Mouse (Mus musculus): ENCODE measurements around the gene Ankef1. TPM values are rescaled to one million over a fixed set of nuclear protein-coding genes. Genes with fewer than 3 reads are reported as not detected.

The Ankef1 gene
- polyA plus RNA-seq, 1 experiment from 2014 or later: 0.19 TPM

DNA sequence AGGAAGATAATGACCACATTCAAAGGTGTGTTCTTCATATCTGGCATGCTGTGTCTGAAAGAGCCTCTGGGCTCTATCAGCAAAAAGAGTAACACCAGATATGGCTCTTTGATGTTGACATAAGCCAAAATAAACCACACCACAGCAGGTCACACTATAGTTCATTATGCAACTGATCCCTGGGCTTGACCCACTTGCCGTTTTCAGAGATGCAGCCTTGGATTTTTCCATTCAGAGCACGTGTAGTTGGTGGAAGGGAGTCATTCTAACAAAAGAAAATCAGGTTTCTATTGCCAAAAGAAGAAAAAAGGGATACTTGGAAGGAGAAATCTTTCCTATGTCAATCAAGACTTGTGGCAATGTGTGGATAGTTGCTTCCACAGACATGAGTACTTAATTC, 87.1 kb downstream of the Ankef1 start:
- Histone ChIP-seq H3K27ac (ENCODE audit: low read length) (no peak overlapping the region), H3K9ac (replicated peaks; ENCODE audit: low read length) (no peak overlapping the region), H3K4me1 (ENCODE audit: insufficient read depth, low read length) (no peaks in the 10 kb centered on the region), H3K9me3 (ENCODE audit: low read length) (no peaks in the 10 kb centered on the region), H3K27me3 (ENCODE audit: insufficient read depth, low read length) (no peaks in the 10 kb centered on the region), H3K36me3 (ENCODE audit: insufficient read depth, low read length) (no peaks in the 10 kb centered on the region), H3K4me3 (ENCODE audit: low read length) (no peak overlapping the region), H3K4me2 (replicated peaks; ENCODE audit: low read depth, low read length) (no peak overlapping the region)
- WGBS: 35% methylated on average over 2 of the region's 2 CpGs
- ATAC-seq (ENCODE audit: low FRiP score, low TSS enrichment): no peak

DNA sequence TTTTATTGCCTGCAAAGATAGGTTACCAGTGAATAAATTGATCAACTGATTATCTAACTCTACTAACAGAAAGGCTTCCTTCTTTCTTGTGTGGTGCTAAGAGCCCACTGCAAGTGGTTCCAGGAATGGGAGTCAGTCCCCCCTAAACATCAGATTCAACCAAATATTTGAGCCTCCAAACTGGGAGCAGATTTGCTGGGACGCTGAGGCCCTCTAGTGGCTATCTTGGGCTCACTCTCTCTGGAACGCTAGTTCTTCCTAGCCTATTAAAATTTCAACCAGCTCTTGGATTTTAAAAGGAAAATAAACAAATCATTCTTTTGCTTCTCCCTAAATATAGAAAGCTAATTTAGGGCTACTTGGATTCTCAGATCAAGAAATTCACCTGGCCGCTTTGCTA, 94.7 kb downstream of the Ankef1 start:
- ATAC-seq (ENCODE audit: low FRiP score, low TSS enrichment): no peak

DNA sequence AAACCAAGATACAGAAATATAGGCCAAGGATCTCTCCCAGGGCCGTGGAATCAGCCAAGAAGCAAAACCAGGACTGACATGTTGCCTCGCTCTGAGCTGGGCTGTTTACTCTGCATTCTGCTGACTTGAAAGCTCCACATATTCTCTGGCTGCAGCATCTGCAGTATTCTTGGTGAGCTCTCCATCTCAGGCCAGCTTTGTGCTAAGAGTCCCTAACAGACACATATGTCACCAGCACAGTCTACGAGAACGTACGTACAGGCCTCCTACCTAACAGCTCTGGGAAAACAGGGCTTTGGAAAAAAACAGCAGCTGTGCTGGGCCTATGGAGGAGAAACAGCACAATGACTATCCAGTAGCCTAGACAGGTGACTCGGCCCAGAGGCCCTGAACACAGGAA, 97.0 kb downstream of the Ankef1 start:
- WGBS: 84% methylated on average over 6 of the region's 6 CpGs
- Histone ChIP-seq H3K9ac (replicated peaks; ENCODE audit: low read length) (no peak overlapping the region), H3K9me3 (ENCODE audit: low read length) (no peaks in the 10 kb centered on the region), H3K4me2 (replicated peaks; ENCODE audit: low read depth, low read length) (no peak overlapping the region), H3K4me3 (ENCODE audit: low read length) (no peak overlapping the region), H3K27me3 (ENCODE audit: insufficient read depth, low read length) (no peaks in the 10 kb centered on the region), H3K4me1 (ENCODE audit: insufficient read depth, low read length) (no peaks in the 10 kb centered on the region), H3K27ac (ENCODE audit: low read length) (no peak overlapping the region), H3K36me3 (ENCODE audit: insufficient read depth, low read length) (no peaks in the 10 kb centered on the region)
- no peak for ATAC-seq (ENCODE audit: low FRiP score, low TSS enrichment)

More for the DNA sequence above, 94.7 kb downstream of the Ankef1 start:
- Histone ChIP-seq H3K9ac (replicated peaks; ENCODE audit: low read length) (no peak overlapping the region), H3K4me3 (ENCODE audit: low read length) (no peak overlapping the region), H3K4me2 (replicated peaks; ENCODE audit: low read depth, low read length) (no peak overlapping the region), H3K9me3 (ENCODE audit: low read length) (no peaks in the 10 kb centered on the region), H3K4me1 (ENCODE audit: insufficient read depth, low read length) (no peaks in the 10 kb centered on the region), H3K27ac (ENCODE audit: low read length) (no peak overlapping the region), H3K27me3 (ENCODE audit: insufficient read depth, low read length) (no peaks in the 10 kb centered on the region), H3K36me3 (ENCODE audit: insufficient read depth, low read length) (no peaks in the 10 kb centered on the region)
- WGBS: 25% methylated on average over 3 of the region's 3 CpGs

DNA sequence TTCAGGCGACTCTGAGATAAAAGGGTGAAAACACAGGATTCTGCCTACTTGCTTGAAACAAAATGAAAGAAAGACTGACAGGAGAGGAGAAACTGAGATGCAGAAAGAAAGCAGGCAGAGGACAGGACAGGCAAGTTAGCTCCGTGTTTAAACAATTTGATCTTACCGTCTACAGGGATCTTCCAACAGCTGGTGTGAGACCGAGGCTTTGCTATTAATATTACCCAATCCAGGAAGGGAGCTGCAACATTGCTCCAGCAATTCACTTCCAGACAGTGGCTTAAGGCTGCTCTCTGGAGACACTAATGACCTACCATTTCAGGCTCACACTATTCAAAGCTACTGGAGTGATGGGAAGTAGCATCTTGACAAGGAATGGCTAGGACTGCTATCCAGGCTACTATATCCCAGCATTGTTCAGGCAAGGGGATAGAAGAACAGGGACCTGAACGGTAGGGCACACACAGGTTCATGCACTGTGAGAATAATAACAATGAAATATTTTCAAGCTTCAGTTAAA, 99.0 kb downstream of the Ankef1 start:
- no peak overlapping the region for H3K4me2 ChIP-seq (replicated peaks; ENCODE audit: low read depth, low read length)
- H3K9me3 ChIP-seq (ENCODE audit: low read length): no peaks in the 10 kb centered on the region
- H3K4me3 ChIP-seq (ENCODE audit: low read length): no peak overlapping the region
- no peaks in the 10 kb centered on the region for H3K4me1 ChIP-seq (ENCODE audit: insufficient read depth, low read length)
- WGBS: 80% methylated on average over 5 of the region's 5 CpGs
- ATAC-seq (ENCODE audit: low FRiP score, low TSS enrichment): no peak
- no peaks in the 10 kb centered on the region for H3K36me3 ChIP-seq (ENCODE audit: insufficient read depth, low read length)
- no peak overlapping the region for H3K9ac ChIP-seq (replicated peaks; ENCODE audit: low read length)
- H3K27me3 ChIP-seq (ENCODE audit: insufficient read depth, low read length): no peaks in the 10 kb centered on the region
- H3K27ac ChIP-seq (ENCODE audit: low read length): no peak overlapping the region

DNA sequence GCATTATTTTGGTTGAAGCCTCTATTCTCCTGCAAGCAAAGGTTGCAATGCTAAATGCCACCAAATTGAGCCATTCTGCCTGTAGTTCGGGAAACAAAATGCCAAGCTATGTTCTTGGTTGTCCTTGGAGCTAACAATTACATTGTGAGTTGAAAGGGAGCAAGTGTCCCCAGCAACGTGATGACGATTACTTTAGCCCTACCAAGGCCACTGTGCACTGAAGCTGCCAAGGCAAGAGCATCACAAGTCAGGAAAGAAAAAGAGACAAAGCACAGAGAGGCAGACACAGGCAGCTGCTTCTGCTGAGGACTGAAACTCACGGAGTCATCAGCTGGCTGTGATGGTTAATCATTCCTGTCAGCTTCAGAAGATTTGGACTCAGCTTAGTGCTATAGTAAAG, 99.5 kb downstream of the Ankef1 start:
- Histone ChIP-seq H3K27me3 (ENCODE audit: insufficient read depth, low read length) (no peaks in the 10 kb centered on the region), H3K27ac (ENCODE audit: low read length) (no peak overlapping the region), H3K36me3 (ENCODE audit: insufficient read depth, low read length) (no peaks in the 10 kb centered on the region), H3K4me2 (replicated peaks; ENCODE audit: low read depth, low read length) (no peak overlapping the region), H3K9me3 (ENCODE audit: low read length) (no peaks in the 10 kb centered on the region), H3K4me3 (ENCODE audit: low read length) (no peak overlapping the region), H3K4me1 (ENCODE audit: insufficient read depth, low read length) (no peaks in the 10 kb centered on the region), H3K9ac (replicated peaks; ENCODE audit: low read length) (no peak overlapping the region)
- no peak for ATAC-seq (ENCODE audit: low FRiP score, low TSS enrichment)
- WGBS: 73% methylated on average over 4 of the region's 4 CpGs

Other genes with a start within 250 kb of the Ankef1 start
- gene Pak7, start 113.9 kb upstream of the Ankef1 start, polyA plus RNA-seq (2015; fragmentation: Nextera tagmentation; extraction: Ambion mirVana): 1.1 and 1.5 TPM in 2 replicates
- gene Snap25, start 211.5 kb downstream of the Ankef1 start, polyA plus RNA-seq (2015; fragmentation: Nextera tagmentation; extraction: Ambion mirVana): 1.2 and 2.8 TPM in 2 replicates

Data from kidney, embryonic 16.5 days (tissue).